Mouse (Mus musculus): ENCODE data around the gene Hs3st6. TPM values are rescaled to one million over a fixed set of nuclear protein-coding genes. Genes with fewer than 3 reads are reported as not detected.

Hs3st6 gene
- total RNA-seq, 1 experiment = 1.6 TPM

GRCm38 (mm10) chr17:24803952-24804951 is 51.5 kb downstream of the Hs3st6 start, which contains the start of gene Meiob:
Gene Meiob (plus strand): TSS chr17:24804289.
- H3K36me3 ChIP-seq (ENCODE audit: control insufficient read depth, insufficient read depth, low read length, poor library complexity, severe bottlenecking) = no peaks in the 10 kb centered on the region
- H3K27ac ChIP-seq (ENCODE audit: insufficient read depth, low read depth, low read length, poor library complexity, severe bottlenecking) = no peak within 1 kb of the TSS
- H3K4me3 ChIP-seq (ENCODE audit: insufficient read depth in 1 of 2, low read depth in 1 of 2, low read length in 2 of 2, poor library complexity in 1 of 2, severe bottlenecking in 1 of 2) = peak within 1 kb of the TSS; percentile 70 to 81
- in situ Hi-C loops (cut with MboI; ENCODE audit: low sequenced_read_pairs in 2 of 2, unreplicated experiment in 2 of 2) = no loop called here
- peak within 1 kb of the TSS; percentile 72 for H3K9ac ChIP-seq (ENCODE audit: insufficient read depth, low read depth, low read length, poor library complexity, severe bottlenecking)
- peaks cover 0 to 2% of the 10 kb centered on the region in 2 experiments; a peak in 1 of 4 replicates for H3K4me1 ChIP-seq (ENCODE audit: control insufficient read depth in 2 of 2, insufficient read depth in 2 of 2, low read length in 2 of 2, poor library complexity in 1 of 2)
- TF ChIP-seq ZNF384 (IDR thresholded peaks at IDR 0.05; ENCODE audit: low read depth, low read length) (no peak), MAFK (IDR thresholded peaks at IDR 0.05; ENCODE audit: insufficient read depth, low read depth, low read length) (no peak), CHD2 (IDR thresholded peaks at IDR 0.05; ENCODE audit: low read depth, low read length) (no peak), HCFC1 (IDR thresholded peaks at IDR 0.05; ENCODE audit: borderline replicate concordance, insufficient read depth, low read length) (peak; percentile 45; the same call in 1 of the 2 replicates), ZC3H11A (IDR thresholded peaks at IDR 0.05; ENCODE audit: borderline replicate concordance, low read depth, low read length) (no peak)
- H3K9me3 ChIP-seq (ENCODE audit: control insufficient read depth, insufficient read depth, low read depth, low read length) = no peaks in the 10 kb centered on the region
- peak; percentile 72 for DNase-seq (ENCODE audit: low read depth, low spot score)

Other genes starting within 250 kb of the Hs3st6 start
- gene Traf7, start 225.1 kb upstream of the Hs3st6 start, total RNA-seq (2012; rRNA removed) = 149 and 228 TPM in 2 replicates
- 2.8 and 7.4 TPM in 2 replicates for gene Rab26, start 218.8 kb upstream of the Hs3st6 start, total RNA-seq (2012; rRNA removed)
- 27.8 and 35.9 TPM in 2 replicates for gene Pkd1, start 203.2 kb upstream of the Hs3st6 start, total RNA-seq (2012; rRNA removed)
- gene Tsc2, start 120.4 kb upstream of the Hs3st6 start, total RNA-seq (2012; rRNA removed) = 93.0 and 118 TPM in 2 replicates
- 39.4 and 43.0 TPM in 2 replicates for gene Nthl1, start 120.3 kb upstream of the Hs3st6 start, total RNA-seq (2012; rRNA removed)
- gene Slc9a3r2, start 102.7 kb upstream of the Hs3st6 start, total RNA-seq (2012; rRNA removed) = 11.4 and 22.7 TPM in 2 replicates
- 3.0 and 6.0 TPM in 2 replicates for gene Npw, start 94.5 kb upstream of the Hs3st6 start, total RNA-seq (2012; rRNA removed)
- gene Zfp598, start 83.3 kb upstream of the Hs3st6 start, total RNA-seq (2012; rRNA removed) = 39.7 and 55.9 TPM in 2 replicates
- 4.1 and 13.1 TPM in 2 replicates for gene Syngr3, start 63.0 kb upstream of the Hs3st6 start, total RNA-seq (2012; rRNA removed)
- gene Gfer, start 56.8 kb upstream of the Hs3st6 start, total RNA-seq (2012; rRNA removed) = 61.8 and 63.4 TPM in 2 replicates
- gene Noxo1, start 56.8 kb upstream of the Hs3st6 start, total RNA-seq (2012; rRNA removed) = 2.9 and 7.5 TPM in 2 replicates
- gene Tbl3, start 45.3 kb upstream of the Hs3st6 start, total RNA-seq (2012; rRNA removed) = 108 and 119 TPM in 2 replicates
- gene Rnf151, start 34.9 kb upstream of the Hs3st6 start, total RNA-seq (2012; rRNA removed) = 0.71 and 0.95 TPM in 2 replicates
- 3,495 and 3,661 TPM in 2 replicates for gene Rps2, start 34.9 kb upstream of the Hs3st6 start, total RNA-seq (2012; rRNA removed)
- 147 and 191 TPM in 2 replicates for gene Ndufb10, start 28.5 kb upstream of the Hs3st6 start, total RNA-seq (2012; rRNA removed)
- gene Rpl3l, start 25.2 kb upstream of the Hs3st6 start, total RNA-seq (2012; rRNA removed) = 0.16 and 0.67 TPM in 2 replicates
- gene Msrb1, start 16.3 kb upstream of the Hs3st6 start, total RNA-seq (2012; rRNA removed) = 23.5 and 30.2 TPM in 2 replicates
- 0.13 and 0.42 TPM in 2 replicates for gene Meiob, start 51.3 kb downstream of the Hs3st6 start, total RNA-seq (2012; rRNA removed)
- 37.3 and 40.5 TPM in 2 replicates for gene Hagh, start 87.2 kb downstream of the Hs3st6 start, total RNA-seq (2012; rRNA removed)
- 9.7 and 9.8 TPM in 2 replicates for gene Fahd1, start 97.4 kb downstream of the Hs3st6 start, total RNA-seq (2012; rRNA removed)
- 2.5 and 5.8 TPM in 2 replicates for gene Igfals, start 113.0 kb downstream of the Hs3st6 start, total RNA-seq (2012; rRNA removed)
- 85.8 and 118 TPM in 2 replicates for gene Nubp2, start 133.4 kb downstream of the Hs3st6 start, total RNA-seq (2012; rRNA removed)
- gene Spsb3, start 133.7 kb downstream of the Hs3st6 start, total RNA-seq (2012; rRNA removed) = 34.2 and 37.1 TPM in 2 replicates
- 21.8 and 33.7 TPM in 2 replicates for gene Eme2, start 142.1 kb downstream of the Hs3st6 start, total RNA-seq (2012; rRNA removed)
- gene Mrps34, start 142.1 kb downstream of the Hs3st6 start, total RNA-seq (2012; rRNA removed) = 36.1 and 39.6 TPM in 2 replicates
- gene Nme3, start 143.5 kb downstream of the Hs3st6 start, total RNA-seq (2012; rRNA removed) = 59.4 and 84.1 TPM in 2 replicates
- 55.7 and 63.7 TPM in 2 replicates for gene Mapk8ip3, start 184.0 kb downstream of the Hs3st6 start, total RNA-seq (2012; rRNA removed)
- 90.3 and 105 TPM in 2 replicates for gene Jpt2, start 207.7 kb downstream of the Hs3st6 start, total RNA-seq (2012; rRNA removed)

Data from ES-E14 (cell line).